Mouse (Mus musculus) liver, embryonic 14.5 days (tissue): Measurements from ENCODE around the gene Pex7.

Source experiments
- CTCF ChIP-seq: IDR thresholded peaks from 2 replicates; pipeline ENCODE4 v1.5.1; 2016; ENCODE audit warnings: antibody characterized with exemption, low read depth, control low read depth
- EP300 ChIP-seq: IDR thresholded peaks from 2 replicates; pipeline ENCODE4 v1.6.1; 2016; ENCODE audit warnings: antibody characterized with exemption, low read depth

- TF ChIP-seq EP300: no peak
- no peak for TF ChIP-seq CTCF
These were observed 6.3 kb upstream of the Pex7 start for GRCm38 (mm10) chr10:19913806-19914205.
